Mouse (Mus musculus) hematopoietic multipotent progenitor cell, adult 10-12 weeks (in vitro differentiated cells): ENCODE measurements around the gene Olfr493. TPM values are rescaled to one million over a fixed set of nuclear protein-coding genes. Genes with fewer than 3 reads are reported as not detected.

Experiments used
- polyA plus RNA-seq: library from polyadenylated mRNA; stranded (reverse); fragments of >175 nt; gene quantifications from 2 replicates; pipeline ENCODE4 v1.2.3, GENCODE M21; 2012; ENCODE audit warnings: low replicate concordance

Olfr493 gene
- not detected in 2 replicates for polyA plus RNA-seq

DNA sequence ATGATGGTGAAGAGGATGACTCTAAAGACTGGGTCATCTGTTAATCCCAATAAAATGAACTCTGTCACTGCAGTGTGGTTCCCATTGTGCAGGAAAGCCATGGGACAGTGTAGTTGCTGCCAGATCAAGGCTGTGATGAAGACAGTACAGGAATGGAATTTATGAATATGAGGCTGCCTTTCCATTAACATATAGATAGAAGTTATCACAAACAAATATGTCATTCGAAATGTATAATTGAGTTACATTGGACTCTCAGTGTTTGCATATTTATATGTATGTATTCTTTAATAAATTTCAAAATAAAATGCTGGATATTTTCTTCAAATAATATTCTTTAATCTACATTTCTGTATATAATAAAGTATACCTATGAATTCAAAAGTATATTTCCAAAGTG, at the start of gene Olfr493:
Gene Olfr493, minus strand, starts transcription at position 101 of the 400 bp plus-strand sequence.

DNA sequence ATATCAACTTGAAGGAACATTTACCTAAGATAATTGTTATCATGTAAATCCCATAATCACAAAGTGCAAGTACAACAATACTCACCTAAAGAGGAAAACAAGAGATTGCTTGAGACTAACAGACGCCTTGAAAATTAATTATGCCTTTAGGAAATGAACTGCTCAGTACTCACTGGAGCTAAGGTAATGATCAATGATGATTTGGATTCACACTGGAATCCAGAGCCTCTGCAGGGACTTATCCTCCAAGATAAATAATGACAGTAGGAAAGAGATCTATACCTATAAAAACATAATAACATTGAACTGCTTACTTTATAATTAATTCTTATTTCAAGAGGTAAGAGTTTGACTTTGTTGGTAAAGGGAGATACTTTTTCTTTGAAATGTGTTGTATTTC, 46.1 kb upstream of the Olfr493 start, which contains the start of gene Olfr495:
Gene Olfr495, plus strand, starts transcription at position 301 of the 400 bp plus-strand sequence.

DNA sequence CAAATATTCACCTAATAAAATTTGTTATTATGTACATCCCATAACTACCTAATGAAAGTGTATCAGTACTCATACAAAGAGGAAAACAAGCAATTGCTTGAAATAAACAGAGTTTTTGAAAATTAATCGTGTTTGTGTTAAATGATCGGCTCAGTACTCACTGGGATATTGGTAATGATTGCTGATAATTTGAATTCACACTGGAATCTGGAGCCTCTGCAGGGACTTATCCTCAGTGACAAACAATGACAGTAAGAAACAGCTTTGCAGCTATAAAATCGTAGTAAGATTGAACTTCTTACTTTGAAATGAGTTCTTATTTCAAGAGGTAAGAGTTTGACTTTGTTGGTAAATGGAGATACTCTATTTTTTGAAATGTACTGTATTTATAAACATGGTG, 18.3 kb upstream of the Olfr493 start, which contains the start of gene Olfr494:
Gene Olfr494, plus strand, starts transcription at position 301 of the 400 bp plus-strand sequence.

DNA sequence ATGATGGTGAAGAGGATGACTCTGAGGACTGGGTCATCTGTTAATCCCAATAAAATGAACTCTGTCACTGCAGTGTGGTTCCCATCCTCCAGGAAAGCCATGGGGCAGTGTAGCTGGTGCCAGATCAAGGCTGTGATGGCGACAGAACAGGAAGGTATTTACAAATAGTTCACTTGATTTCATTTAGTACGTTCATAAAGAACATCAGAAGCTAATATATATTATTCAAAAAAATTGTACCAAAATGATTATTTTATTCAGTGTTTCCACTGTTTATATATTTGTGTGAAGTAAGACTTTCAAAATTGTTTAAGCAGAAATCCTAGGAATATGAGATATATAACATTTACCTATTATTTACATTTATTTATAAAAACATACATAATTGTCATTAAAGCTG, 23.2 kb downstream of the Olfr493 start, which contains the start of gene Olfr492:
Gene Olfr492, minus strand, starts transcription at position 101 of the 400 bp plus-strand sequence.

DNA sequence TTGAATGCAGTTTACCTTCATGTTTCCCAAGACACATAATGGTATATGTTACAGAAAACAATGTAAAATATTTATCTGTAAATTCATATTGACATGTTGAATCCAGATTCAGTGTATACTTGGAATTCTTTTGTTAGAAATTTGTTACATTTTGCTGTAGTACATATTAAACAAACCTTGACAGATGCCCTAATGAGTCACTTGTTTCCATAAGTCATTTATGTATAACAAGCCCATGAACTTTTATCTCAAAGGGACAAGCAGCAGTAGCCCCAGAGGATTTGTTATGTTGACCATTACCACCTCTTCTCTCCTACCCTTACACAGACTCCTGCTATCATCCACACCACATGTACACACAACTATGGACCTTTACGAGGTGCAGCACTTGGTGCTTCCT, 33.6 kb downstream of the Olfr493 start, which contains the start of gene Olfr491:
Gene Olfr491, plus strand, starts transcription at position 301 of the 400 bp plus-strand sequence.

Other genes with a start within 250 kb of the Olfr493 start
- gene Olfr482, start 249.4 kb downstream of the Olfr493 start, polyA plus RNA-seq, result not detected in 2 replicates
- not detected in 2 replicates for gene Olfr483, start 246.1 kb downstream of the Olfr493 start, polyA plus RNA-seq
- gene Olfr484, start 219.5 kb downstream of the Olfr493 start, polyA plus RNA-seq, result not detected in 2 replicates
- not detected in 2 replicates for gene Olfr485, start 187.1 kb downstream of the Olfr493 start, polyA plus RNA-seq
- not detected in 2 replicates for gene Olfr486, start 174.2 kb downstream of the Olfr493 start, polyA plus RNA-seq
- gene Olfr487, start 132.3 kb downstream of the Olfr493 start, polyA plus RNA-seq, result not detected in 2 replicates
- gene Olfr488, start 88.6 kb downstream of the Olfr493 start, polyA plus RNA-seq, result not detected in 2 replicates
- gene Olfr490, start 58.0 kb downstream of the Olfr493 start, polyA plus RNA-seq, result not detected in 2 replicates
- not detected in 2 replicates for gene Olfr491, start 33.5 kb downstream of the Olfr493 start, polyA plus RNA-seq
- gene Olfr492, start 23.3 kb downstream of the Olfr493 start, polyA plus RNA-seq, result not detected in 2 replicates
- gene Olfr494, start 18.4 kb upstream of the Olfr493 start, polyA plus RNA-seq, result not detected in 2 replicates
- gene Olfr495, start 46.2 kb upstream of the Olfr493 start, polyA plus RNA-seq, result not detected in 2 replicates
- gene Olfr497, start 73.4 kb upstream of the Olfr493 start, polyA plus RNA-seq, result not detected in 2 replicates
- not detected in 2 replicates for gene Olfr498, start 118.3 kb upstream of the Olfr493 start, polyA plus RNA-seq
- not detected in 2 replicates for gene Olfr502, start 178.1 kb upstream of the Olfr493 start, polyA plus RNA-seq
- not detected in 2 replicates for gene Olfr503, start 197.5 kb upstream of the Olfr493 start, polyA plus RNA-seq
- gene Olfr504, start 218.8 kb upstream of the Olfr493 start, polyA plus RNA-seq, result not detected in 2 replicates